Mouse (Mus musculus): ENCODE measurements around the gene N4bp3.
"Not testable (repeated sequence)": the region's sequence is repeated elsewhere in the genome, so short reads cannot be mapped to it uniquely, and the experiment has no call there.

Gene N4bp3

GRCm38 (mm10) chr11:51629651-51630314 lies 20.9 kb downstream of the N4bp3 start:
- DNase-seq (ENCODE audit: low read depth): no peak

- DNase-seq (ENCODE audit: low read depth): no peak
These were observed 22.7 kb downstream of the N4bp3 start for GRCm38 (mm10) chr11:51627907-51628306.

GRCm38 (mm10) chr11:51627425-51627824 lies 23.2 kb downstream of the N4bp3 start:
- DNase-seq (ENCODE audit: low read depth): no peak

GRCm38 (mm10) chr11:51625187-51625820 lies 25.3 kb downstream of the N4bp3 start:
- DNase-seq (ENCODE audit: low read depth): no peak

- no peak for DNase-seq (ENCODE audit: low read depth)
These were observed 27.6 kb downstream of the N4bp3 start for GRCm38 (mm10) chr11:51622971-51623491.

- DNase-seq (ENCODE audit: low read depth): no peak
These were observed 28.9 kb downstream of the N4bp3 start for GRCm38 (mm10) chr11:51621776-51622175.

- no peak for DNase-seq (ENCODE audit: low read depth)
These were observed 30.6 kb downstream of the N4bp3 start for GRCm38 (mm10) chr11:51620084-51620483.

- DNase-seq (ENCODE audit: low read depth): peak; percentile 100
These were observed 31.1 kb downstream of the N4bp3 start, which contains the start of gene Nhp2 for GRCm38 (mm10) chr11:51619409-51620060. TSS of gene Nhp2 (plus strand) at chr11:51619735.

GRCm38 (mm10) chr11:51618894-51619408 lies 31.7 kb downstream of the N4bp3 start:
- DNase-seq (ENCODE audit: low read depth): no peak

GRCm38 (mm10) chr11:51617693-51618092 lies 32.9 kb downstream of the N4bp3 start:
- peak; percentile 72 for DNase-seq (ENCODE audit: low read depth)

- not testable (repeated sequence) for DNase-seq (ENCODE audit: low read depth)
These were observed 34.5 kb downstream of the N4bp3 start for GRCm38 (mm10) chr11:51616113-51616512.

GRCm38 (mm10) chr11:51615601-51616000 lies 35.0 kb downstream of the N4bp3 start:
- DNase-seq (ENCODE audit: low read depth): peak; percentile 79

- DNase-seq (ENCODE audit: low read depth): no peak
These were observed 35.5 kb downstream of the N4bp3 start for GRCm38 (mm10) chr11:51615129-51615528.

- no peak for DNase-seq (ENCODE audit: low read depth)
These were observed 36.4 kb downstream of the N4bp3 start for GRCm38 (mm10) chr11:51614256-51614655.

- DNase-seq (ENCODE audit: low read depth): not testable (repeated sequence)
These were observed 40.7 kb downstream of the N4bp3 start for GRCm38 (mm10) chr11:51609940-51610339.

- DNase-seq (ENCODE audit: low read depth): no peak
These were observed 41.3 kb downstream of the N4bp3 start for GRCm38 (mm10) chr11:51609266-51609909.

- no peak for DNase-seq (ENCODE audit: low read depth)
These were observed 43.4 kb downstream of the N4bp3 start for GRCm38 (mm10) chr11:51607096-51607738.

- peak; percentile 95 for DNase-seq (ENCODE audit: low read depth)
These were observed 44.1 kb downstream of the N4bp3 start, which contains the start of gene Hnrnpab for GRCm38 (mm10) chr11:51606447-51607095. TSS of gene Hnrnpab (minus strand) at chr11:51606847.

- DNase-seq (ENCODE audit: low read depth): peak; percentile 66
These were observed 44.8 kb downstream of the N4bp3 start for GRCm38 (mm10) chr11:51605602-51606446.

- DNase-seq (ENCODE audit: low read depth): no peak
These were observed 48.4 kb downstream of the N4bp3 start for GRCm38 (mm10) chr11:51602253-51602652.
